Mouse (Mus musculus): ENCODE measurements around the gene Eif2b2.

Eif2b2 gene

GRCm38 (mm10) chr12:85193923-85194622, 25.2 kb upstream of the Eif2b2 start:
- no peak for DNase-seq (ENCODE audit: low spot score in 2 of 2)

DNA sequence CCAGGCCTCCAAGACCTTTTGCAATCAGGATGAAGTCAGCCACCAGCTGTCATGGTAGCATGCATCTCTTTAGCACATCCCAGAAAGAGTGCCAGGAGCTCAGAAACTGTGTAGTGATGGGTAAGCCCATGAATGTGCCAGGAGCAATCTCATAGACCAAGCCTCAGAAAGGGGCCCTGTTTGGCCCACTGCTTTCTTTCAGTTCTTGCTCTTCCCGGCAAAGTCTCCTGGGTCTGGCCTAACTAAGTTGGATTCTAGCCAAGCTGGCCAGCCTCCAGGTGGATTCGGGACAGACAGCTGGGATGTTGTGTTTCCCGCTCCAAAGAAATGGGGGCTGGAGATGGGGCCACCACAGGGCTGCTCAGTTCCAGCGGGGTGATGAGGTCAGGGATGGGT, 24.7 kb upstream of the Eif2b2 start:
- DNase-seq (ENCODE audit: low spot score in 2 of 2): peak in 1 of 2 experiments; percentile 45

DNA sequence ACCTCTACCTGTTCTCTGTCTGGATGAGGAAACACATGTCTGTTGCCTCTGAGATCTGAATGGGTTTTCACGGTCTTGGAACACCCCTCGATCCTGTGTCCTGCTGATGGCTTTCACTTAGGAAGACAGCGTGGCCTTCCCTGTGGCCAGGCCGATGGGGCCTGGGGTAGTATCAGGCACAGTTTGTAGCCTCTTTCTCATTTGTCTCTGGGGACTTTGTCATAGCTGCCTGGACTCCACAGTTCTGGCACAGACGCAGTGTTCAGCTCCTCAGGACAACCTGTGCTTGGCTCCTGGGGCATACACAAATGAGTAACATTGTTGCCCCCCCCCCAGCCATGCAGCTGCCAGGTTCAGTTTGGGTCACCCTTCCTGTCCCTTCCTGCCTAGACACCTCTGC, 24.2 kb upstream of the Eif2b2 start:
- no peak for DNase-seq (ENCODE audit: low spot score in 2 of 2)

DNA sequence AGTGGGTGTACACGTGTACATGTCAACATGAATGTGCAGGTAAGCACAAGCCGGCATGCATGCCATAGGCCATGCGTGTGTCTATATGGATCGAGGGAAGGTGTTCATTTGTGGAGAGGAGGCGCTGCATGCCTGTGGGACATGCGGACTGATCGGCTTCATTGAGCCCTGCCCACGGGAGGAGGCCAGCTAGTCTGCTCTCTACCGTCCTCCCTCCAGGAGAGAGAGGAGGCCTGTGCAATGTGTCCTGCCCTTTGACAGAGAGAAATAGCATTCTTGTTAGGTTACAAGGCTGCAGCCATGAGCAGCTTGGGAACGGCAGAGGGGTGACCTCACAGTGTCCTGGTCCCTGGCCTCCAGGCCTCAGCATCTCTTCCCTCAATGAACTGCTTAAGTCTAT, 23.1 kb upstream of the Eif2b2 start:
- no peak for DNase-seq (ENCODE audit: low spot score in 2 of 2)

DNA sequence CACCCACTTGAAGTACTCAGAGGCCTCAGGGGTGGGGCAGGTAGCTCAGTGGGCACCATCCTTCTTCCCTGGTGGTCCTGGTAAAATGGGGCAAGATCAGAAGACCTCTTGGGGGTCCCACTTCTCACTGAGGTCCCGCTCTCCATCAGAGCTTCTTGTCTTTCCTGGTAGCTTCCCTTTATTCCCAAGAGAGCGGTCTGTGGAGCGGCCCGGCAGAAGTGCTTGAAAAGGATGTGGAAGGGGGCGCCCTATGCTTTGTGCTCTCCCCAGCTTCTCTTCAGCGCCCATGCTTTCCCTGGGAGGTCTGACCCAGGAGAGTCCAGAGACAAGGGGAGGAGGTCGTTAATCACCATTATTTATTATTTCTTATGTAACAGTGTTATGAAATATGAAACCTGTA, 21.9 kb upstream of the Eif2b2 start:
- no peak for DNase-seq (ENCODE audit: low spot score in 2 of 2)

DNA sequence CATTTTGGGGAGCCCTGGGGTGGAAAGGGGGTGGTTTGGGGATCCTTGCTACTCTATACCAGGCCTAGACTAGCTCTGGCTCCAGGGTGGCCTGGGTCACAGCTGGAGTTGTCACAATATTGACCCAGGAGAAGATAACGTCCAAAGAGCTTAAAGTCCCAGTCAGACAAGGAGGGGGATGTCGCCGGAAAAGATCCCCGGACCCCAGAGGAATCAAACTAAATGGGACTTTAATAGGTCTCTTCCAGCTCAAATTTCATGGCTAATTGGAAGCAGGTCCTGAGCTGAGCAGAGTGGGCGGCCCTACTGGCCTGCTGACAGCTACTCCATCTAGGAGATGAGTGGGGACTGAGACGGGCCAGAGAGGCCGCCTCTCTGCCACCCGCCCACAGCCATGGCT, 21.3 kb upstream of the Eif2b2 start:
- DNase-seq (ENCODE audit: low spot score in 2 of 2): no peak

- no peak for DNase-seq (ENCODE audit: low spot score in 2 of 2)
These were observed 19.3 kb upstream of the Eif2b2 start for GRCm38 (mm10) chr12:85199954-85200353.

DNA sequence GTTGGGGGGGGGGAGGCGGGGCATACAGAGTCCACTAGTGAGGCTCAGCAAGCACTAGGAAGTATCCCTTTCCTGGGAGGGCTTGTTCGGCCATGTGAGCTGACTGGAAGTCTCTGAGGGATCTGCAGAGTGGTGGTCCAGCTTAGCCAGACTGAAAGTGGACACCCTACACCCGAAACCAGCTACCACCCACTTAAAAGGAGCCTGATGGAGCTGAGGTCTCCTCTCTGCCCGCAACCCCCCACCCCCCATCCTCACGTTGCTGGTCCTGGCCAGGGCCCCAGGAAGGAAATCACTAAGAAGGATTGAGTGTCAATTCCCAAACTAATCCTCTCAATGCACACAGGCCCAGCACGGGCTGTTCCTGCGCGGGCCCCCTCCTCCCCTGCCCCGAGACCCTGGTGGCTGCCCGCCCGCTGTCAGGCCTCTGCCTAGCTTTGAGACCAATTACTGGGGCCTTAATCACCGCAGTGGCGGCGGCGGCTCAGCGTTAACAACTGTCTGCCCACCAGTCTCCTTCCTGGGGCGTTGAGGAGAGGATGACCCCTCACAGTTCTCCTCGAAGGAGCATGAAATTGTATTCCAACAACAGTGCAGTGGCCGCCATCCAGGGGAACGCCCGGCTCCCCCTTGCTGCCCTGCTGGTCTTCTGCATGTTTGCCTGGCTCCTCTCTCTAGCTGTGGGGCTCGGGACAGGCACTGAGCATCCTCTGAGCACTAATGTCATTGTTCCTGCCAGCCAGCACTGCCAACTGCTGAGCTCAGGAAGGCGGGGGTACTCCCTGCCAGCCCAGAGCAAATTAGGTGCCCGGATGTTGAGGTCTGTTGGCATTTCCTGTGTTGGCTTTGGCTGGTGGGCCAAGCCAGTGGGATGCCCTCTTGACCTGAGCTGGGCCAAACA, 18.1 kb upstream of the Eif2b2 start:
- DNase-seq (ENCODE audit: low spot score in 2 of 2): no peak

DNA sequence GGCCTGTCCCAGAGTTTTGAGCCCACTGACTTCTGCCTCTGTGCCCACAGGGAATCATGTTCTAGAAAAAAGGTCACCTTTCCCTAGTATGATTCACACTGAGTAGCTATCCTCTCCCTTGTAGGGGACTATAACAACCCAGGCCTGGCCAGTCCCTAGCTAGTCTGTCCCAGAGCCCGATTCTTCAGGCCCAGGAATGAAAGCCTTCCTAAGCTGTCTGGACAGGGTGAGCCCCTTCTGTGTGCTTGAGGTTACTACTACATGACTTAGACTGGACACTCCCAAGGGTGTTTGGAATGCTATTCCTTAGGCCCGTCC, 17.5 kb upstream of the Eif2b2 start:
- no peak for DNase-seq (ENCODE audit: low spot score in 2 of 2)

GRCm38 (mm10) chr12:85202191-85202590, 17.1 kb upstream of the Eif2b2 start:
- DNase-seq (ENCODE audit: low spot score in 2 of 2): no peak

DNA sequence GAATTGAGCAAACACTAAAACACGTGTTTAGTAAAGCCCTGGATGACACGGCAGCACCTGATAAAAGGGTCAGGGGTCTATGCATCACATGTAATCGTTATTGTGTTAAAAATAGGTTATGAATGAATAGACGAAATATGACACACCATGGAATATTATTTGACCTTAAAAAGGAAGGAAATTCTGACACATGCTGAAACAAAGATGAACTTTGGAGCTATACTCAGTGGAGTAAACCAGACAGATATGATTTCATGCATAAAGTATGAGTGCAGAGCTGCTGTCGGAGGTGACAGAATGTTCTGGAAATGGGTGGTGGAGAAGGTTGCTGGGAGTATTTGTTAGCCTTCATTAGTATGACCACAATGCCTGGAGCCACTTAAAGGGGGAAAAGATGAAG, 15.6 kb upstream of the Eif2b2 start:
- DNase-seq (ENCODE audit: low spot score in 2 of 2): no peak

DNA sequence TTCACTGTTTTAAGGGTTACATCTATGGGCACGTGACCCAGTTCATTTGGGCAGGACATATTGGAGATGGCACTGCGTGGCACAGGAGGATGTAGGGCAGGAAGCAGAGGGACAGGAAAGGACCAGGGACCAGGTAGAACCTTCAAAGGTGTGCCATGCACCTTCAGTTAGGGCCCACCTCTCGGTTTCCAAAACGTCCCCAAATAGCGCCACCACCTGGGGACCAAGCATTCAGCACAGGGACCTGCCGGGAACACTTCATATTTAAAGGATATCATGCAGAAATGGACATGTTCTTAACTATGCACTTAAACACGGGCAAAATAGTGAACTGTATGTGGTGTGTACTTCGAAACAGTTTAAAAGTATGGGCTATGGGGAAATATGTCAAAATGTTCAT, 15.2 kb upstream of the Eif2b2 start:
- no peak for DNase-seq (ENCODE audit: low spot score in 2 of 2)

GRCm38 (mm10) chr12:85205425-85205824, 13.9 kb upstream of the Eif2b2 start:
- no peak for DNase-seq (ENCODE audit: low spot score in 2 of 2)

- DNase-seq (ENCODE audit: low spot score in 2 of 2): no peak
These were observed 10.5 kb upstream of the Eif2b2 start for GRCm38 (mm10) chr12:85208687-85209199.

GRCm38 (mm10) chr12:85215031-85215430, 4.2 kb upstream of the Eif2b2 start:
- DNase-seq (ENCODE audit: low spot score in 2 of 2): no peak

GRCm38 (mm10) chr12:85217733-85218310, 1.5 kb upstream of the Eif2b2 start:
- no peak for DNase-seq (ENCODE audit: low spot score in 2 of 2)

GRCm38 (mm10) chr12:85219905-85220290, 617 bp downstream of the Eif2b2 start:
- no peak for DNase-seq (ENCODE audit: low spot score in 2 of 2)

DNA sequence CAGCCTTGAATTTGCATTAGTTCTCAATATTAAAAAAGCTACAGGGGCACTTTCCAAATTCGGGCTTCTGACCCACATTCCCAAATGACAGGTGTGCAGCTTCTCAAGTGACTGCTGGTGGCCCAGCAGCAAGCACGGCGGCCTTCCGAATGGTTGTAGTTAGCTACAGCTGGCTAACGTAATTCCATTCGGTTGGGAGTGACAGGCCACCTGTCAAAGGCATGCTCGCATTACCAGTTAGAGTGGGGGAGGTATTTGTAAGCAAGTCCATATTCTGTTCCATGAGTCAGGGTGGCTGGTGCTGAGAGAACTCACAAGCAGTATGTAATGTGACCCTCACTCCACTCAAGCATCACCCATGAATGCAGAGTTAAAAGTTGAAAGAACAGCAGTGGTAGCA, 7.9 kb downstream of the Eif2b2 start:
- DNase-seq (ENCODE audit: low spot score in 2 of 2): no peak

- no peak for DNase-seq (ENCODE audit: low spot score in 2 of 2)
These were observed 8.8 kb downstream of the Eif2b2 start for GRCm38 (mm10) chr12:85227876-85228599.

DNA sequence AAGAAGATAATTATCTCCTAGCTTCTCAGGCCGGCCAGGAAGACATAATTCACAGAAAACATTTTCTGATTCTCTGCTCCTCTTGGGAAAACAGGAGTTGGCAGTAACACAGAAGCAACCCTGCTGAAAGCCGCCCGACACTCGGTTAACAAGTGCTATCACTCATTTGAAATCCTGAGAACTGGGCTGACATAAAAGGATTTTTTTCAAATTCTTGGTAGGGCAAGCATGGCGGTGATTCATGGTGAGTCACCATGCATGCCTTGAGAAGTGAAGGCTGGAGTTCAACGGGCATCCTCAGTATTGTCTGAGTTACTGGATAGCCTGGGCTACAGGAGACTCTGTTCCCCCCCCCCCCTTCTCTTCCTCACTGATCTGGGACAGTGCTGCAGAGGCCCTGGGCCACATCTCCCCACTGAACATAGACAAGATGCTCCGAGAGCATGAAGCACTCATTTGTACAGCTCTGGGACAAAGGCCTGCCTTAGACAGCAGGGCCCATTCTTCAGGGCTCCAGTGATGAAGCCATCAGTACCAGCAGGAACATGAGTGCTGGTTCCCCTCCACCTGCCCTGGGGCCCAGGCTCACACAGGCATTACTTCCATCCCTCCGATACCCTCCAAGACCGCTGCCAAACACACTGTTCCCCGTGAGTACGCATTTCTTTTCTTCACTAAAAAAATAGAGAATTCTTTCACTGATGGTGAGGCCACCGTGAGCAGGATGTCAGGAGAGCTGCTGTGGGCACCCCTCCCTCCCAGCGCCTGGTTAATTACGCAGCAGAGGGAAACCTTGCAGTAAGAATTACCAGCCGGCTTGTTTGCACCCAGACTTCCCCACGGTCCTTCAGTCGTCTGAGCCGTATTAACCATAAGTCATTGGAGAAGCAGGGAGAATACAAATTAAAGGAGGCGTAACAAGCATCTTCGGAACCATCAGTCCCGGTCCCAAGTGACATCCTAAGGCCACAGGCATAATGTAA, 14.4 kb downstream of the Eif2b2 start:
- DNase-seq (ENCODE audit: low spot score in 2 of 2): no peak

DNA sequence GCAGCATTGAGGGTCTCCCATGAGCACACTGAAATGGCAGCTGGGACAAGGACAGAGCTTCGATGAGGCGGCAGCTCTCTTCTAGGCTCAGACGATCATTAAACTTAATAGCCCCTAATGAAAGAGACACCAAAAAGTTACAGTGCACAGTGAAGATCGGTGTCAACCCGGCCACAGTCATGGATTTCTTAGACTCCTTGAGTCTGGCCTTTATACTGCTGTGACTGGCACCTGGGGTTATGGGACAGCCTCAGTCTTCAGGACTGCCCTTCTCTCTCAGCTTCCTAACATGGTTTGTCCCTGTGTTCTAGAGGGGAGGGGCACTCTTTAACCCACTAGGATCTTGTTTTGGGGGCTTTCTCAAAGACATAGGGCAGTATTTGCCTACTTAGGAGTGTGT, 18.3 kb downstream of the Eif2b2 start:
- no peak for DNase-seq (ENCODE audit: low spot score in 2 of 2)

Data from frontal cortex, postnatal 14 days (tissue).